Mouse (Mus musculus) MEL (cell line): ENCODE results near the gene Tspan9. TPM values are rescaled to one million over a fixed set of nuclear protein-coding genes. Genes with fewer than 3 reads are reported as not detected.

Experiments used
- DNase-seq: peaks from one replicate; pipeline ENCODE4 v3.0.0; 2011; ENCODE audit warnings: low read depth, low spot score
- H3K27ac ChIP-seq: 2 replicates; pipeline ENCODE4 v1.5.1; 2012; ENCODE audit warnings: low read depth, mild to moderate bottlenecking, control low read depth, low read length, moderate library complexity; ENCODE audit not compliant: control insufficient read depth
- H3K27me3 ChIP-seq, 2 experiments: fragments of 150-350 bp in 1 of 2; sonication (generic) in 1 of 2; 2 replicates each; pipeline ENCODE4 v1.6.1; 2012; ENCODE audit warnings: low read length in 2 of 2, mild to moderate bottlenecking in 2 of 2, improper control_type of control experiment in 1 of 2, moderate library complexity in 1 of 2; ENCODE audit not compliant: insufficient read depth in 2 of 2, control insufficient read depth in 1 of 2
- H3K36me3 ChIP-seq, 2 experiments: 2 replicates each; pipeline ENCODE4 v1.6.1; 2012 to 2014; ENCODE audit warnings: low read length in 2 of 2, improper control_type of control experiment in 1 of 2, inconsistent platforms in 1 of 2, mild to moderate bottlenecking in 1 of 2; ENCODE audit not compliant: insufficient read depth in 2 of 2, control insufficient read depth in 1 of 2
- H3K4me1 ChIP-seq, 2 experiments: fragments of 150-350 bp in 1 of 2; sonication (generic) in 1 of 2; 2 replicates each; pipeline ENCODE4 v1.6.1; 2012; ENCODE audit warnings: low read length in 2 of 2, improper control_type of control experiment in 1 of 2, mild to moderate bottlenecking in 1 of 2; ENCODE audit not compliant: insufficient read depth in 2 of 2, control insufficient read depth in 1 of 2
- H3K4me3 ChIP-seq, 2 experiments: fragments of 150-350 bp in 1 of 2; sonication (generic) in 1 of 2; 2 replicates each; pipeline ENCODE4 v1.5.1; 2012; ENCODE audit warnings: low read depth in 2 of 2, low read length in 2 of 2, mild to moderate bottlenecking in 2 of 2, moderate library complexity in 2 of 2, control low read depth in 1 of 2, improper control_type of control experiment in 1 of 2; ENCODE audit not compliant: control insufficient read depth in 1 of 2, insufficient read depth in 1 of 2
- H3K79me2 ChIP-seq: 2 replicates; pipeline ENCODE4 v1.6.1; 2012; ENCODE audit warnings: mild to moderate bottlenecking, low read length, moderate library complexity; ENCODE audit not compliant: control insufficient read depth, poor library complexity, insufficient read depth
- H3K9ac ChIP-seq: 2 replicates; pipeline ENCODE4 v1.6.1; 2012; ENCODE audit warnings: low read depth, mild to moderate bottlenecking, control low read depth, low read length, moderate library complexity; ENCODE audit not compliant: control insufficient read depth, poor library complexity, severe bottlenecking
- H3K9me3 ChIP-seq: fragments of 150-350 bp; sonication (generic); replicated peaks from 2 replicates; pipeline ENCODE4 v1.6.1; 2012; ENCODE audit warnings: mild to moderate bottlenecking, low read length, improper control_type of control experiment, moderate library complexity; ENCODE audit not compliant: insufficient read depth
- BHLHE40 ChIP-seq: IDR thresholded peaks from 2 replicates; pipeline ENCODE4 v1.6.1; 2012; ENCODE audit warnings: low read depth, mild to moderate bottlenecking, inconsistent platforms, low read length, improper control_type of control experiment, borderline replicate concordance
- CHD2 ChIP-seq: IDR thresholded peaks from 2 replicates; pipeline ENCODE4 v1.6.1; 2011; ENCODE audit warnings: low read length, improper control_type of control experiment
- E2F4 ChIP-seq: IDR thresholded peaks from 2 replicates; pipeline ENCODE4 v1.6.1; 2011; ENCODE audit warnings: low read depth, low read length, improper control_type of control experiment, borderline replicate concordance
- JUND ChIP-seq: IDR thresholded peaks from 2 replicates; pipeline ENCODE4 v1.6.1; 2011; ENCODE audit warnings: low read depth, mild to moderate bottlenecking, improper control_type of control experiment, low read length
- KAT2A ChIP-seq: conservative IDR thresholded peaks from 2 replicates; pipeline ENCODE4 v1.6.1; 2012; ENCODE audit warnings: low read depth, low read length, improper control_type of control experiment, inconsistent platforms
- MYC ChIP-seq: IDR thresholded peaks from 2 replicates; pipeline ENCODE4 v1.6.1; 2011; ENCODE audit warnings: low read depth, mild to moderate bottlenecking, low read length, improper control_type of control experiment, moderate library complexity
- NELFE ChIP-seq: IDR thresholded peaks from 2 replicates; pipeline ENCODE4 v1.6.1; 2011; ENCODE audit warnings: low read depth, low read length, improper control_type of control experiment
- POLR2A ChIP-seq, 2 experiments: IDR thresholded peaks; 2 replicates each; pipeline ENCODE4 v1.6.1; 2011 to 2012; ENCODE audit warnings: low read length in 2 of 2, mild to moderate bottlenecking in 2 of 2, control low read depth in 1 of 2, improper control_type of control experiment in 1 of 2, low read depth in 1 of 2, moderate library complexity in 1 of 2; ENCODE audit not compliant: control insufficient read depth in 1 of 2, insufficient read depth in 1 of 2, poor library complexity in 1 of 2
- POLR2AphosphoS5 ChIP-seq: IDR thresholded peaks from 2 replicates; pipeline ENCODE4 v1.6.1; 2012; ENCODE audit warnings: low read depth, borderline replicate concordance, mild to moderate bottlenecking, inconsistent platforms, low read length, moderate library complexity, mixed read lengths
- RAD21 ChIP-seq: IDR thresholded peaks from 2 replicates; pipeline ENCODE4 v1.6.1; 2011; ENCODE audit warnings: mild to moderate bottlenecking, low read depth, low read length, improper control_type of control experiment
- RCOR1 ChIP-seq: IDR thresholded peaks from 2 replicates; pipeline ENCODE4 v1.6.1; 2012; ENCODE audit warnings: low read depth, mild to moderate bottlenecking, inconsistent platforms, low read length, improper control_type of control experiment
- SIN3A ChIP-seq: IDR thresholded peaks from 2 replicates; pipeline ENCODE4 v1.6.1; 2012; ENCODE audit warnings: low read length, improper control_type of control experiment, inconsistent platforms
- SMC3 ChIP-seq: IDR thresholded peaks from 2 replicates; pipeline ENCODE4 v1.6.1; 2011; ENCODE audit warnings: low read depth, low read length, improper control_type of control experiment
- TAL1 ChIP-seq: IDR thresholded peaks from 2 replicates; pipeline ENCODE4 v1.6.1; 2012; ENCODE audit warnings: mild to moderate bottlenecking, inconsistent platforms, low read length, moderate library complexity, mixed read lengths
- TCF12 ChIP-seq: IDR thresholded peaks from 2 replicates; pipeline ENCODE4 v1.6.1; 2014; ENCODE audit warnings: low read depth, mild to moderate bottlenecking, inconsistent platforms, low read length, improper control_type of control experiment, moderate library complexity
- UBTF ChIP-seq: IDR thresholded peaks from 2 replicates; pipeline ENCODE4 v1.6.1; 2012; ENCODE audit warnings: low read depth, mild to moderate bottlenecking, inconsistent platforms, low read length, improper control_type of control experiment, moderate library complexity, borderline replicate concordance; ENCODE audit not compliant: insufficient read depth
- USF1 ChIP-seq: IDR thresholded peaks from 2 replicates; pipeline ENCODE4 v1.6.1; 2014; ENCODE audit warnings: low read depth, mild to moderate bottlenecking, inconsistent platforms, low read length, improper control_type of control experiment, moderate library complexity
- ZC3H11A ChIP-seq: IDR thresholded peaks from 2 replicates; pipeline ENCODE4 v1.6.1; 2012; ENCODE audit warnings: low read depth, mild to moderate bottlenecking, inconsistent platforms, low read length, improper control_type of control experiment
- ZMIZ1 ChIP-seq: IDR thresholded peaks from 2 replicates; pipeline ENCODE4 v1.6.1; 2012; ENCODE audit warnings: low read depth, mild to moderate bottlenecking, inconsistent platforms, low read length, improper control_type of control experiment, moderate library complexity
- ZNF384 ChIP-seq: IDR thresholded peaks from 2 replicates; pipeline ENCODE4 v1.6.1; 2012; ENCODE audit warnings: low read depth, mild to moderate bottlenecking, inconsistent platforms, low read length, improper control_type of control experiment
- polyA plus RNA-seq, 2 experiments: library from polyadenylated mRNA; stranded (reverse) in 1 of 2; unstranded in 1 of 2; fragments of >175 nt in 1 of 2; fragments of >200 nt in 1 of 2; gene quantifications; 2 replicates each; pipeline versions ENCODE4 v1.2.1 to v1.2.4; 2012; ENCODE audit warnings: low replicate concordance in 2 of 2, low read depth in 1 of 2; ENCODE audit not compliant: insufficient read length in 2 of 2, insufficient read depth in 1 of 2, missing spikeins in 1 of 2
- total RNA-seq: library from RNA; depleted of rRNA; stranded (reverse); fragments of 300-350 nt; gene quantifications from 2 replicates; pipeline ENCODE4 v1.2.3, GENCODE M21; 2012

Tspan9 gene
- total and polyA plus RNA-seq, 3 experiments = 0.08 to 3.4 TPM; not detected in 1

DNA sequence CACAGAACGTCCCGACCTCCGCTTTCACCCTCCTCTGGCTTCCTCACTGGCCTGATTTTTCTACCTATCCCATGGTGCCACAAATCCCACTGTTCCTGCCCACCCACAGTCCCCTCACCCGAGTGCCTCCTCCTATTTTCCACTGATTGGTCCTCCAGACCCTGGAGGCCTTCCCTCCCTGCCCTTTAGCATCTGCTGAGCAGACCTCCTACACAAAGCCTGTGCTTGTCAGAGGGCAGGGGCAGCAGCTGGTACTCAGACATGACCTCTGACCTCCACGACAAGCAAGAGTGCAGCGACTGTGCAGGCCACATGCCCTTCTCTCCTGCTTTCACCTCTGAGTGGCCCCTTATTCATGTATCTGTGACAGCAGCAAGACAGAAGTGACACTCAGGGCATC lies 121.2 kb downstream of the Tspan9 start:
- TF ChIP-seq USF1 (no peak), SMC3 (no peak), SIN3A (no peak), NELFE (no peak), RCOR1 (no peak), ZC3H11A (no peak), ZMIZ1 (no peak), KAT2A (no peak), ZNF384 (no peak), TCF12 (no peak), RAD21 (no peak), CHD2 (no peak), BHLHE40 (no peak), JUND (no peak), POLR2A (IDR thresholded peaks at IDR 0.05; ENCODE audit: control insufficient read depth in 1 of 2, insufficient read depth in 1 of 2, low read depth in 1 of 2, low read length in 2 of 2, poor library complexity in 1 of 2) (no peak)
- Histone ChIP-seq H3K9ac (no peak overlapping the region), H3K4me3 (no peak overlapping the region), H3K36me3 (no peaks in the 10 kb centered on the region), H3K79me2 (no peaks in the 10 kb centered on the region), H3K4me1 (no peaks in the 10 kb centered on the region), H3K27ac (no peak overlapping the region), H3K27me3 (no peaks in the 10 kb centered on the region), H3K9me3 (no peaks in the 10 kb centered on the region)
- DNase-seq = no peak

DNA sequence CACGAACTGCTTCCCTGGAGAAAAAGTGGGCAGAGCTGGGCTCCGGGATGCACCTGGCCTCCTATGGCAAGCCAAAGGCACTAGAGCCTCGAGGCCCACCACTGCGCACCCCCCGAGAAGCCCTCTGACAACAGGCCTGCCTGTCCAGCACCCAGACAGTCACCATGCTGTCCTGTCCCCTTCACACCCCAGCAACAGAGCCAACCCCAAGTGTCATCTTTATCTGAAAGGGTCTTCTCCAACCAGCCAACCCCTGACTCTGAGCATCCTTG lies 121.5 kb downstream of the Tspan9 start:
- TF ChIP-seq E2F4 (no peak), MYC (no peak), UBTF (no peak), TAL1 (no peak), SIN3A (no peak), POLR2AphosphoS5 (no peak)
- TF ChIP-seq, all 39 proteins: peak for 0
- H3K4me3 ChIP-seq = no peak overlapping the region
- H3K27ac ChIP-seq = no peak overlapping the region
- no peak for DNase-seq
- no peaks in the 10 kb centered on the region for H3K9me3 ChIP-seq
- H3K27me3 ChIP-seq = no peaks in the 10 kb centered on the region
- H3K79me2 ChIP-seq = no peaks in the 10 kb centered on the region
- H3K9ac ChIP-seq = no peak overlapping the region
- H3K4me1 ChIP-seq = no peaks in the 10 kb centered on the region
- H3K36me3 ChIP-seq = no peaks in the 10 kb centered on the region
